Mouse (Mus musculus): ENCODE measurements around the gene Fmnl2.
A peak's percentile ranks its signal among the peaks of the same experiment; 100 is the strongest.

The Fmnl2 gene

GRCm38 (mm10) chr2:52958535-52959290 lies 101.1 kb downstream of the Fmnl2 start:
- DNase-seq: peak; percentile 86

- DNase-seq: no peak
Observed at GRCm38 (mm10) chr2:52959291-52959621, 101.6 kb downstream of the Fmnl2 start.

- DNase-seq: no peak
Observed at GRCm38 (mm10) chr2:52959982-52960381, 102.3 kb downstream of the Fmnl2 start.

- no peak for DNase-seq
Observed at GRCm38 (mm10) chr2:52960697-52961096, 103.0 kb downstream of the Fmnl2 start.

GRCm38 (mm10) chr2:52963439-52963838 lies 105.8 kb downstream of the Fmnl2 start:
- DNase-seq: no peak

GRCm38 (mm10) chr2:52964386-52964928 lies 106.8 kb downstream of the Fmnl2 start:
- no peak for DNase-seq

- no peak for DNase-seq
Observed at GRCm38 (mm10) chr2:52966227-52966626, 108.6 kb downstream of the Fmnl2 start.

- DNase-seq: peak; percentile 54
Observed at GRCm38 (mm10) chr2:52966820-52967460, 109.3 kb downstream of the Fmnl2 start.

- no peak for DNase-seq
Observed at GRCm38 (mm10) chr2:52967461-52967823, 109.8 kb downstream of the Fmnl2 start.

GRCm38 (mm10) chr2:52968884-52969283 lies 111.2 kb downstream of the Fmnl2 start:
- no peak for DNase-seq

- DNase-seq: no peak
Observed at GRCm38 (mm10) chr2:52974056-52974455, 116.4 kb downstream of the Fmnl2 start.

- no peak for DNase-seq
Observed at GRCm38 (mm10) chr2:52974776-52975175, 117.1 kb downstream of the Fmnl2 start.

GRCm38 (mm10) chr2:52977921-52978675 lies 120.4 kb downstream of the Fmnl2 start:
- DNase-seq: no peak

GRCm38 (mm10) chr2:52978796-52979195 lies 121.1 kb downstream of the Fmnl2 start:
- DNase-seq: no peak

- no peak for DNase-seq
Observed at GRCm38 (mm10) chr2:52979280-52979763, 121.7 kb downstream of the Fmnl2 start.

- no peak for DNase-seq
Observed at GRCm38 (mm10) chr2:52981126-52981525, 123.5 kb downstream of the Fmnl2 start.

- no peak for DNase-seq
Observed at GRCm38 (mm10) chr2:52981595-52981994, 123.9 kb downstream of the Fmnl2 start.

GRCm38 (mm10) chr2:52982502-52982901 lies 124.8 kb downstream of the Fmnl2 start:
- no peak for DNase-seq

GRCm38 (mm10) chr2:52984556-52984955 lies 126.9 kb downstream of the Fmnl2 start:
- no peak for DNase-seq

GRCm38 (mm10) chr2:52985167-52985566 lies 127.5 kb downstream of the Fmnl2 start:
- peak; percentile 36 for DNase-seq

- DNase-seq: no peak
Observed at GRCm38 (mm10) chr2:52986354-52986753, 128.7 kb downstream of the Fmnl2 start.

GRCm38 (mm10) chr2:52987035-52987434 lies 129.4 kb downstream of the Fmnl2 start:
- no peak for DNase-seq

GRCm38 (mm10) chr2:52987637-52988295 lies 130.1 kb downstream of the Fmnl2 start:
- DNase-seq: no peak
